Mouse (Mus musculus) midbrain, postnatal 0 days (tissue): ENCODE results near the gene Ptpn12. TPM values are rescaled to one million over a fixed set of nuclear protein-coding genes. Genes with fewer than 3 reads are reported as not detected.
A peak's percentile ranks its signal among the peaks of the same experiment; 100 is the strongest.

Experiments used
- ATAC-seq: fragments of 200-750 bp; cut with Nextera tagmentation; 2 replicates; pipeline ENCODE4 v1.8.0; 2017; ENCODE audit warnings: moderate number of reproducible peaks, mild to moderate bottlenecking, moderate TSS enrichment, moderate library complexity; ENCODE audit not compliant: low FRiP score
- DNase-seq: peaks from one replicate; pipeline ENCODE4 v3.0.0-alpha.2; 2015; ENCODE audit warnings: low spot score
- H3K27ac ChIP-seq: fragments of 300-500 bp; sonication (generic); 2 replicates; pipeline ENCODE4 v1.5.1; 2014; ENCODE audit warnings: low read depth, mild to moderate bottlenecking, low read length, mixed read lengths
- H3K27me3 ChIP-seq: fragments of 300-500 bp; sonication (generic); 2 replicates; pipeline ENCODE4 v1.6.1; 2014; ENCODE audit warnings: low read length, control low read depth, mixed read lengths; ENCODE audit not compliant: insufficient read depth
- H3K36me3 ChIP-seq: fragments of 300-500 bp; sonication (generic); 2 replicates; pipeline ENCODE4 v1.6.1; 2014; ENCODE audit warnings: low read length, control low read depth, mixed read lengths; ENCODE audit not compliant: insufficient read depth
- H3K4me1 ChIP-seq: fragments of 300-500 bp; sonication (generic); 2 replicates; pipeline ENCODE4 v1.6.1; 2014; ENCODE audit warnings: mild to moderate bottlenecking, control low read depth, antibody characterized with exemption, low read length, mixed read lengths; ENCODE audit not compliant: insufficient read depth
- H3K4me2 ChIP-seq: fragments of 300-500 bp; sonication (generic); 2 replicates; pipeline ENCODE4 v1.6.1; 2014; ENCODE audit warnings: low read depth, mild to moderate bottlenecking, low read length, mixed read lengths; ENCODE audit not compliant: poor library complexity, severe bottlenecking
- H3K4me3 ChIP-seq: fragments of 300-500 bp; sonication (generic); 2 replicates; pipeline ENCODE4 v1.5.1; 2014; ENCODE audit warnings: low read depth, mild to moderate bottlenecking, low read length, moderate library complexity
- H3K9ac ChIP-seq: fragments of 300-500 bp; sonication (generic); replicated peaks from 2 replicates; pipeline ENCODE4 v1.6.1; 2014; ENCODE audit warnings: mild to moderate bottlenecking, low read length, moderate library complexity, mixed read lengths; ENCODE audit not compliant: poor library complexity, severe bottlenecking
- H3K9me3 ChIP-seq: fragments of 300-500 bp; sonication (generic); 2 replicates; pipeline ENCODE4 v1.6.1; 2016; ENCODE audit warnings: low read length, control low read depth
- CTCF ChIP-seq: IDR thresholded peaks from 2 replicates; pipeline ENCODE4 v1.5.1; 2016; ENCODE audit warnings: antibody characterized with exemption, mild to moderate bottlenecking
- WGBS: fragments of 180-500 bp; shearing (Covaris S2); extraction: QIAGEN DNeasy Blood & Tissue Kit; methylation state at CpG from one replicate; pipeline ENCODE4 v1.1.7; 2014; 5-methylcytosine and 5-hydroxymethylcytosine counted together
- polyA plus RNA-seq: library from polyadenylated mRNA; unstranded; fragments of >200 nt; fragmentation: Nextera tagmentation; extraction: Ambion mirVana; gene quantifications from 2 replicates; pipeline ENCODE4 v1.2.1, GENCODE M21; 2015
- total RNA-seq: library from RNA; depleted of rRNA; stranded (reverse); fragments of >200 nt; gene quantifications from 2 replicates; pipeline ENCODE4 v1.2.3, GENCODE M21; 2014; rRNA removed

The Ptpn12 gene
- total RNA-seq (28.2 and 33.1 TPM in 2 replicates), polyA plus RNA-seq (9.2 and 10.8 TPM in 2 replicates)

- peaks cover 9% of the 10 kb centered on the region; the same call in 1 of the 2 replicates for H3K4me1 ChIP-seq
- no peaks in the 10 kb centered on the region for H3K9me3 ChIP-seq
- no peaks in the 10 kb centered on the region for H3K36me3 ChIP-seq
- peak within 1 kb of the TSS; percentile 100 for H3K4me3 ChIP-seq
- WGBS: under 1% methylated on average over 52 of the region's 73 CpGs
- H3K27ac ChIP-seq: peak within 1 kb of the TSS; percentile 97
- H3K27me3 ChIP-seq: no peaks in the 10 kb centered on the region
- H3K4me2 ChIP-seq: peak within 1 kb of the TSS; percentile 71
- ATAC-seq: peak; percentile 96
- DNase-seq: peak; percentile 97
- peak; percentile 50 for TF ChIP-seq CTCF
- H3K9ac ChIP-seq: peak within 1 kb of the TSS; percentile 97
Measured at GRCm38 (mm10) chr5:21055820-21056531, at the start of gene Ptpn12. Gene Ptpn12 (minus strand): TSS chr5:21055911.

GRCm38 (mm10) chr5:21091179-21091578 lies 35.5 kb upstream of the Ptpn12 start:
- Histone ChIP-seq H3K4me3 (no peak overlapping the region), H3K4me2 (no peak overlapping the region), H3K9ac (no peak overlapping the region), H3K27me3 (no peaks in the 10 kb centered on the region), H3K36me3 (no peaks in the 10 kb centered on the region), H3K27ac (no peak overlapping the region), H3K4me1 (no peaks in the 10 kb centered on the region), H3K9me3 (no peaks in the 10 kb centered on the region)
- 79% methylated on average over 6 of the region's 6 CpGs for WGBS
- ATAC-seq (no peak), DNase-seq (no peak)
- TF ChIP-seq CTCF: no peak

- DNase-seq (no peak), ATAC-seq (no peak)
- no peak for TF ChIP-seq CTCF
- Histone ChIP-seq H3K4me2 (no peak overlapping the region), H3K27ac (no peak overlapping the region), H3K9me3 (no peaks in the 10 kb centered on the region), H3K27me3 (no peaks in the 10 kb centered on the region), H3K4me1 (0 out of 2 replicates have a peak, but pooled peaks cover 6% of the 10 kb centered on the region), H3K9ac (no peak overlapping the region), H3K4me3 (no peak overlapping the region), H3K36me3 (no peaks in the 10 kb centered on the region)
- 93% methylated on average over 2 of the region's 2 CpGs for WGBS
Measured at GRCm38 (mm10) chr5:21057217-21057616, 1.5 kb upstream of the Ptpn12 start.

DNA sequence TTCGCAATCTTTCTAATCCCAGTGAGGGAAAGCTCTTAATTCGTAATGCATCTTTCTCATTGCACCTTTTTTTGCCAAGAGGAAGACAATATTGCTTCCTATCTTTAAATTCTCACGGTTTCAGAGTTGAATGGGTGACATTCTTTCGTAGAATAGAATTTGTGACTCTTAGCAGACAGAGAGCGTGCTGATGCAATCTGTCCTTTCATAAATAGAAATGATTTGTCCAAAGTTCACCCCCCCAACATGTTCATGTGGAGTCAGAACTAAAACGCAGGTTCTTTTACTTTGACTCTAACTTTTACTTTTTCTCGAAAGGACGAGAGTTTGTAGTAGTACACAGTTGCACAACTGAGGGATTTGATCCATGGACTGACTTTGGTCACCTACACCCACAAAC lies 884 bp upstream of the Ptpn12 start:
- Histone ChIP-seq H3K9ac (peak overlapping the region; percentile 97), H3K4me3 (peak overlapping the region; percentile 100), H3K27me3 (no peaks in the 10 kb centered on the region), H3K27ac (peak overlapping the region; percentile 97), H3K36me3 (no peaks in the 10 kb centered on the region), H3K4me1 (peaks cover 9% of the 10 kb centered on the region; the same call in 1 of the 2 replicates), H3K9me3 (no peaks in the 10 kb centered on the region), H3K4me2 (peak overlapping the region; percentile 61)
- no peak for ATAC-seq
- TF ChIP-seq CTCF: no peak
- peak; percentile 5 for DNase-seq
- WGBS: 10% methylated on average over 8 of the region's 8 CpGs

GRCm38 (mm10) chr5:21055071-21055819 lies 466 bp downstream of the Ptpn12 start:
- Histone ChIP-seq H3K4me1 (peaks cover 9% of the 10 kb centered on the region; the same call in 1 of the 2 replicates), H3K27ac (peak overlapping the region; percentile 97), H3K9me3 (no peaks in the 10 kb centered on the region), H3K36me3 (no peaks in the 10 kb centered on the region), H3K4me2 (peak overlapping the region; percentile 71), H3K4me3 (peak overlapping the region; percentile 100), H3K9ac (peak overlapping the region; percentile 97), H3K27me3 (no peaks in the 10 kb centered on the region)
- ATAC-seq (peak; percentile 48), DNase-seq (peak; percentile 44)
- 1% methylated on average over 51 of the region's 84 CpGs for WGBS
- TF ChIP-seq CTCF: no peak
